Mouse (Mus musculus) inflammation-experienced regulatory T-cells, adult 6 months (primary cell): Measurements from ENCODE around the gene Rnf111. TPM values are rescaled to one million over a fixed set of nuclear protein-coding genes. Genes with fewer than 3 reads are reported as not detected.

Experiments
- ATAC-seq: one replicate; pipeline ENCODE4 v1.8.0; 2017
- polyA plus RNA-seq, 3 experiments: library from polyadenylated mRNA; unstranded; fragments of 100-300 nt; shearing (Covaris generic); gene quantifications; one replicate each; pipeline ENCODE4 v1.2.1; 2017

Gene Rnf111
- polyA plus RNA-seq, 3 experiments from 2014 or later, result 21.1 to 29.6 (median 29.0) TPM

- no peak for ATAC-seq
Measured at GRCm38 (mm10) chr9:70391660-70392562, 111.6 kb downstream of the Rnf111 start.

DNA sequence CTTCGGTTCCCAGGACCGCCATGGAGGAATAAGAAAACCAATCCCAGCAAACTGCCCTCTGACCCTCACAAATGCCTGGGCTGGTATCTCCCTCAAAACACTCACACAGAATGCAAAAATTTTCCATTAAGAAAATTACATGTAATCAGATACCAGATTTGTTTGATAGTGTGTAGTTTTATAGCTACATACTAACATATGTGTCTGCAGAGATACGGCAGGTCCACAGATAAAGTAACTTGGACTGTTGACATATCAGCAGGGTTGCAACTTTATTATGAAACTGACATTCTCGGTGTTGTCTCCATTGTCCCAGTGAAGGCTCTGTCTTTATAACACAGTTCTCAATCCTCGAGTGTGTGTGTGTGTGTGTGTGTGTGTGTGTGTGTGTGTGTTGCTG lies 112.5 kb downstream of the Rnf111 start:
- no peak for ATAC-seq

- ATAC-seq, result no peak
Measured at GRCm38 (mm10) chr9:70389548-70389947, 114.0 kb downstream of the Rnf111 start.

DNA sequence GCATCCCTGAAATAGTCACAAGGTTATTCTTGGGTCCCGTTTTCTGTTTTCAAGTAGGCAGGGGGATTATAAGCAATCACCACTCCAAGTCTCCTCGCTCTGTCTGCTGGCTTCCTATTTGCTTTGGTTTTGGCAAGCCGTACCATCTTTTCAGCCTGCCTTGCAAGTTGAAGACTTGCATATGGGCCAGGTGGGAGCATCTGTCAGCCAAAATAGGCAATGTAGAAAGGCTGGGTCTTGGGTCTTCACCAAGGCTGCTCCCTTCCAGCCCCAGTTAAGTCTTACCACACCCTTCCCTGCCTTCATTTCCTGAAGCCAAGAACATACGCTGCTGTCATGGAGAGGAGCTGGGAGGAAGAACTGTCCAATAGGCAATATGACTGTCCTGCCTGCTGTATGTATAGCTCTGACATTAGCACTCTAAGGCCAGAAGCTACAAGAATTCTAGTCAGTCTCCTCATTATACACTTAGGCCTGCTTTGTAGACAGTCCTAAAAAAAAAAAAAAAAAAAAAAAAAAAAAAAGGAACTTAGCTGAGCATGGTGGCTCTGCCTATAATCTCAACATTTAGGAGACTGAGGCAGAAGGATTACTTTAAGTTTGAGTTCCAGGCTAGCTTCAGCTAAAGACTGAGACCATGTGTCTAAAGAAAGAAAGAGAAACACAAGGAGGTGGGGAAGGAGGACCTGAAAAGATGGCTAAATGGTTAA lies 116.0 kb downstream of the Rnf111 start:
- ATAC-seq, result no peak

- ATAC-seq, result no peak
Measured at GRCm38 (mm10) chr9:70384958-70385728, 118.4 kb downstream of the Rnf111 start.

GRCm38 (mm10) chr9:70384494-70384893 lies 119.0 kb downstream of the Rnf111 start:
- no peak for ATAC-seq

DNA sequence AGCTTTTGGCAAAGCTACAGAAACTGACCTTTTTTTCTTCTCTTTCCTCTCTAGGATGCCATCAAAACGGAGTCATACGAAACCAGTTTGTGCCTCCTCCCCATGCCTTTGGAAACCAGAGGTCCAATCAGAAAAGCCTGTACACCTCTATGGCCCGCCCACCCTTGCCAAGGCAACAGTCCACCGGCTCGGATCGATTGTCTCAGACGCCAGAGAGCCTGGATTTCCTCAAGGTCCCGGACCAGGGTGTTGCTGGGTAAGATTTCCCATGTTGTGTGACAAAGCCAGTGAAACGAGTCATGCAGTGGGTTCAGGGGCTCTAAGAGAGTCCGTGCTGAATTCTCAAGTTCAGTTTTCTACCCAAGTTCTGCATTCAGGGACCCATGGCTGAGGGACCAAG lies 119.8 kb downstream of the Rnf111 start:
- ATAC-seq, result no peak

- no peak for ATAC-seq
Measured at GRCm38 (mm10) chr9:70382091-70382490, 121.4 kb downstream of the Rnf111 start.

GRCm38 (mm10) chr9:70379502-70380467 lies 123.7 kb downstream of the Rnf111 start:
- no peak for ATAC-seq

Other genes starting within 250 kb of the Rnf111 start
- gene Ccnb2, start 82.2 kb downstream of the Rnf111 start, polyA plus RNA-seq, result 100 to 1,000 TPM in 1 of 3 experiments, 10 to 100 TPM in 2; 14.7 to 186 (median 20.5) TPM
- 100 to 1,000 TPM in 1 of 3 experiments, 10 to 100 TPM in 2; 63.4 to 116 (median 91.7) TPM for gene Sltm, start 39.0 kb upstream of the Rnf111 start, polyA plus RNA-seq
- under 1 TPM; 0.21 to 0.87 (median 0.30) TPM for gene Gm10642, start 152.5 kb upstream of the Rnf111 start, polyA plus RNA-seq
- gene Mindy2, start 153.4 kb upstream of the Rnf111 start, polyA plus RNA-seq, result 10 to 100 TPM in 2 of 3 experiments, 1 to 10 TPM in 1; 9.4 to 17.6 (median 13.6) TPM
- 10 to 100 TPM; 73.6 to 89.9 (median 76.3) TPM for gene Adam10, start 175.3 kb upstream of the Rnf111 start, polyA plus RNA-seq